In genomic region chr15:93661801-93662200, GRCm38 (mm10) we compare ENCODE assay signal across 28 mouse cellular contexts.
"Had no signal": no experiment of that assay in that cellular context is flagged by ENCODE, and none has a peak within 500 bp of the region (broad histone marks: within the 10 kb centered on the region; RNA-seq: fewer than 3 reads in every experiment).

No protein-coding gene starts in this region.

- H3K36me3 ChIP-seq: embryonic facial prominence, embryonic 10.5 days; embryonic facial prominence, embryonic 12.5 days; embryonic facial prominence, embryonic 13.5 days; embryonic facial prominence, embryonic 15.5 days; forebrain, embryonic 10.5 days; forebrain, embryonic 12.5 days; forebrain, embryonic 15.5 days had no signal

- H3K4me3 ChIP-seq: embryonic facial prominence, embryonic 10.5 days; embryonic facial prominence, embryonic 12.5 days; embryonic facial prominence, embryonic 13.5 days; embryonic facial prominence, embryonic 15.5 days; erythroblast, embryonic 14.5 days; forebrain, embryonic 10.5 days; forebrain, embryonic 12.5 days; forebrain, embryonic 13.5 days; forebrain, embryonic 15.5 days; gastrocnemius, adult 2 months; heart, adult 2 months had no signal

- H3K9ac ChIP-seq: embryonic facial prominence, embryonic 12.5 days; embryonic facial prominence, embryonic 13.5 days; embryonic facial prominence, embryonic 15.5 days; forebrain, embryonic 12.5 days; forebrain, embryonic 13.5 days; forebrain, embryonic 15.5 days; forebrain, postnatal 0 days had no signal

- DNase-seq: cerebellum, adult 2 months; cerebellum, adult 8-10 months; cerebellum, adult 9-10 months; cerebellum, adult 9-11 months; cerebellum, postnatal 10 days; cerebellum, postnatal 14 days; cerebellum, postnatal 25 days; cerebellum, postnatal 36 days; embryo, embryonic 11 days; forebrain, postnatal 0 days; gastrocnemius, adult 2 months; gastrocnemius, postnatal 10 days; gastrocnemius, postnatal 14 days; gastrocnemius, postnatal 25 days; gastrocnemius, postnatal 36 days; heart, adult 18-20 months; heart, adult 2 months had no signal

- ATAC-seq: forebrain, embryonic 13.5 days; forebrain, embryonic 14.5 days; forebrain, embryonic 15.5 days; forebrain, embryonic 16.5 days; forebrain, postnatal 0 days had no signal

- H3K27ac ChIP-seq: embryonic facial prominence, embryonic 10.5 days; embryonic facial prominence, embryonic 12.5 days; embryonic facial prominence, embryonic 13.5 days; embryonic facial prominence, embryonic 15.5 days; forebrain, embryonic 10.5 days; forebrain, embryonic 12.5 days; forebrain, embryonic 13.5 days; forebrain, embryonic 15.5 days; gastrocnemius, adult 2 months; heart, adult 2 months had no signal

- H3K4me2 ChIP-seq: embryonic facial prominence, embryonic 12.5 days; embryonic facial prominence, embryonic 13.5 days; embryonic facial prominence, embryonic 15.5 days; forebrain, embryonic 12.5 days; forebrain, embryonic 13.5 days; forebrain, embryonic 15.5 days had no signal

- H3K4me1 ChIP-seq: forebrain, embryonic 12.5 days; forebrain, embryonic 13.5 days; forebrain, embryonic 15.5 days had no signal

- H3K27me3 ChIP-seq: embryonic facial prominence, embryonic 12.5 days; embryonic facial prominence, embryonic 13.5 days; embryonic facial prominence, embryonic 15.5 days; forebrain, embryonic 12.5 days; forebrain, embryonic 13.5 days; forebrain, embryonic 15.5 days had no signal

- H3K9me3 ChIP-seq: embryonic facial prominence, embryonic 10.5 days; embryonic facial prominence, embryonic 13.5 days; embryonic facial prominence, embryonic 15.5 days; forebrain, embryonic 12.5 days; forebrain, embryonic 13.5 days; forebrain, embryonic 15.5 days had no signal
